Mouse (Mus musculus): ENCODE data around the gene 7530416G11Rik. TPM values are rescaled to one million over a fixed set of nuclear protein-coding genes. Genes with fewer than 3 reads are reported as not detected.
A peak's percentile ranks its signal among the peaks of the same experiment; 100 is the strongest.

The 7530416G11Rik gene
- not detected in 2 replicates for polyA plus RNA-seq (2012; rRNA removed)

DNA sequence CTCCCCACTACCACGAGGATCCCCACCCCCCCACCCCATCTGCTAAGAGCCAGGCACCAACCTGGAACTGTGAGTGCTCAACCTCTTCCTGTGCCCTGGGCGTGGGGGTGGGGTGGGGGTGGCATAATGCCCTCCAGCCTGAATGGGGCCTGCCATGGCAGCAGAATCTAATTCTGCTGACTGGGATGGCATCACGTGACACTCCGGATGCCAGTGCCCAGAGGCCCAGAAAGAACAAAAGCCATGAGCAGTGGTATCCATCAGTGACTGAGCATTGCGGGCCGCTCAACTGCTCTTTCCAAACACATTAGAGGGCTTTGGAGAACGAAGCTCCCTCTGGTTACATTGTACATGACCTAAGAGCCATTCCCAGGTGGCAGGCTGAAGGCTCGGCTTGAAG is at the start of gene 7530416G11Rik:
7530416G11Rik (minus strand) TSS at position 101 of the 400 bp plus-strand sequence.
- TF ChIP-seq POLR2A (IDR thresholded peaks at IDR 0.05; ENCODE audit: borderline replicate concordance, extremely low read depth, low read depth, low read length) (no peak), CTCF (IDR thresholded peaks at IDR 0.05; ENCODE audit: insufficient read depth, low read length) (no peak)
- no peak within 1 kb of the TSS for H3K4me3 ChIP-seq (replicated peaks; ENCODE audit: extremely low read depth, low read depth, low read length)
- WGBS = 80% methylated on average over 8 of the region's 8 CpGs
- no peaks in the 10 kb centered on the region for H3K4me1 ChIP-seq (ENCODE audit: control insufficient read depth, insufficient read depth, low read length)
- DNase-seq = no peak

GRCm38 (mm10) chr15:85546500-85546899 is 43.5 kb upstream of the 7530416G11Rik start:
- DNase-seq = no peak
- Histone ChIP-seq H3K4me3 (replicated peaks; ENCODE audit: extremely low read depth, low read depth, low read length) (no peak overlapping the region), H3K4me1 (ENCODE audit: control insufficient read depth, insufficient read depth, low read length) (no peaks in the 10 kb centered on the region)
- TF ChIP-seq CTCF (IDR thresholded peaks at IDR 0.05; ENCODE audit: insufficient read depth, low read length) (no peak), POLR2A (IDR thresholded peaks at IDR 0.05; ENCODE audit: borderline replicate concordance, extremely low read depth, low read depth, low read length) (no peak)
- WGBS = 70% methylated on average over 4 of the region's 4 CpGs

- TF ChIP-seq CTCF (IDR thresholded peaks at IDR 0.05; ENCODE audit: insufficient read depth, low read length) (no peak), POLR2A (IDR thresholded peaks at IDR 0.05; ENCODE audit: borderline replicate concordance, extremely low read depth, low read depth, low read length) (no peak)
- DNase-seq = no peak
- H3K4me3 ChIP-seq (replicated peaks; ENCODE audit: extremely low read depth, low read depth, low read length) = no peak overlapping the region
- no peaks in the 10 kb centered on the region for H3K4me1 ChIP-seq (ENCODE audit: control insufficient read depth, insufficient read depth, low read length)
- 77% methylated on average over 5 of the region's 5 CpGs for WGBS
Observed at GRCm38 (mm10) chr15:85545369-85545768, 42.3 kb upstream of the 7530416G11Rik start.

DNA sequence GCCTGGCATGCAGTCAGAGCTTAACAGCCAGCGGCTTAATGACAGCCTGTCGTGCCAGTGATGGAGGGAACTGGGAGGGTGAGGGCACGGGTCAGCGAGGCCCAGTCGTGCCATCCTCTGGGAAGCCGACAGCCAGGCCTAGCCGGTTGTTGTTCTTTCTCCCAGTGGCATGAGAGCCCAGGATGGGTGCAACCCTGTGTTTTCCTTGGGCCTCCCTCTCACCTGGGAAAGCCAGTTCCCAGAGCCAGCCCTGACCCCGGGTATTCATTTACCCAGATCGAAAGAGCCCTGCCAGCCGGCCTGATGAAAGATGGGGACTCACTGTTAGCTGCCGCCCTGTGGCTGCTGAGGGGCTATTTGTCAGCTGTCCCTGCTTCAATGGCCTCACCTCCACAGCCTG is 35.1 kb upstream of the 7530416G11Rik start:
- no peak for DNase-seq
- no peak for TF ChIP-seq CTCF (IDR thresholded peaks at IDR 0.05; ENCODE audit: insufficient read depth, low read length)
- TF ChIP-seq POLR2A (IDR thresholded peaks at IDR 0.05; ENCODE audit: borderline replicate concordance, extremely low read depth, low read depth, low read length) = no peak
- 62% methylated on average over 11 of the region's 11 CpGs for WGBS

DNA sequence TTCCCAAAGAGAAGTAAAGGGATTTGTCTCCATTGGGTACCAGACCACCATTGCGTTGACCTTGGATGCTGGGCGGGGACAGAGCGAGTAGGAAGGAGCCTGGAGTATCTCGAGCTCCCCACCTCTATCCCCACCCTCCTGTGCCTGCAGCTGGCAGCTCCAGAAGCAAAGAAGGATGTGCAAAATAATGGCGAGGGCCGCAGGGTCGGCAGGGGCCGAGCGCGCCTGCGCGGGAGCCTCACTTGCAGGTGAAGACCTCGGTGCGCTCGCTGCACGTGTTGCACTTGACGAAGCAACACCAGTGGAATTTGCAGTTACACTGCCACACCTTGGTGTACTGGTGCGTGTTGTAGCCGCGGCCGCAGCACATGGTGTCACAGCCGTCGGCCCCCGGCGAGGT is 34.1 kb upstream of the 7530416G11Rik start:
- no peak for TF ChIP-seq POLR2A (IDR thresholded peaks at IDR 0.05; ENCODE audit: borderline replicate concordance, extremely low read depth, low read depth, low read length)
- no peak for TF ChIP-seq CTCF (IDR thresholded peaks at IDR 0.05; ENCODE audit: insufficient read depth, low read length)
- 76% methylated on average over 25 of the region's 25 CpGs for WGBS
- no peak overlapping the region for H3K4me3 ChIP-seq (replicated peaks; ENCODE audit: extremely low read depth, low read depth, low read length)
- DNase-seq = no peak
- H3K4me1 ChIP-seq (ENCODE audit: control insufficient read depth, insufficient read depth, low read length) = no peaks in the 10 kb centered on the region

More for the DNA sequence above, 35.1 kb upstream of the 7530416G11Rik start:
- no peak overlapping the region for H3K4me3 ChIP-seq (replicated peaks; ENCODE audit: extremely low read depth, low read depth, low read length)
- H3K4me1 ChIP-seq (ENCODE audit: control insufficient read depth, insufficient read depth, low read length) = no peaks in the 10 kb centered on the region

GRCm38 (mm10) chr15:85534646-85535045 is 31.6 kb upstream of the 7530416G11Rik start:
- WGBS = 65% methylated on average over 6 of the region's 6 CpGs
- H3K4me1 ChIP-seq (ENCODE audit: control insufficient read depth, insufficient read depth, low read length) = no peaks in the 10 kb centered on the region
- DNase-seq = no peak
- TF ChIP-seq POLR2A (IDR thresholded peaks at IDR 0.05; ENCODE audit: borderline replicate concordance, extremely low read depth, low read depth, low read length) (no peak), CTCF (IDR thresholded peaks at IDR 0.05; ENCODE audit: insufficient read depth, low read length) (no peak)
- H3K4me3 ChIP-seq (replicated peaks; ENCODE audit: extremely low read depth, low read depth, low read length) = no peak overlapping the region

DNA sequence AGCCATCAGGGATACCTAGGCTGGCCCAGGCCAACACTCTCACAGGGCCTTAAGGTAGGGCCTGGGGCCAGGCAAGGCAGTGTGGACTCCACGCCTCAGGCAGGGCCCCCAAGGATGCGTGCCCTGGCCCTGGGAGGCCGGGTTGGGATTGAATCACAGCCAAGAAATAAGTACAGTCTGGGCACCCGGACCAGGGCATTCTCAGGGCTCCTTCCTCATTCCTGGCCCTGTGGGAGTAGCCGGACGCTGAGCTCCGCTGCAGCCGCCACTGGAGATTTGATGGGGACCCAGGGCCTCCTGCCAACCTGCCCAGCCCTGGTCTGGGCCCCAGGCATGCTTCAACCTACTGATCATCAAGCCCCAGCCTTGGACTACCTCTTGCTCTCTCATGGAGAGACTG is 31.2 kb upstream of the 7530416G11Rik start:
- peak; percentile 34 for DNase-seq
- H3K4me3 ChIP-seq (replicated peaks; ENCODE audit: extremely low read depth, low read depth, low read length) = no peak overlapping the region
- 53% methylated on average over 8 of the region's 8 CpGs for WGBS
- no peaks in the 10 kb centered on the region for H3K4me1 ChIP-seq (ENCODE audit: control insufficient read depth, insufficient read depth, low read length)
- TF ChIP-seq POLR2A (IDR thresholded peaks at IDR 0.05; ENCODE audit: borderline replicate concordance, extremely low read depth, low read depth, low read length) (no peak), CTCF (IDR thresholded peaks at IDR 0.05; ENCODE audit: insufficient read depth, low read length) (no peak)

DNA sequence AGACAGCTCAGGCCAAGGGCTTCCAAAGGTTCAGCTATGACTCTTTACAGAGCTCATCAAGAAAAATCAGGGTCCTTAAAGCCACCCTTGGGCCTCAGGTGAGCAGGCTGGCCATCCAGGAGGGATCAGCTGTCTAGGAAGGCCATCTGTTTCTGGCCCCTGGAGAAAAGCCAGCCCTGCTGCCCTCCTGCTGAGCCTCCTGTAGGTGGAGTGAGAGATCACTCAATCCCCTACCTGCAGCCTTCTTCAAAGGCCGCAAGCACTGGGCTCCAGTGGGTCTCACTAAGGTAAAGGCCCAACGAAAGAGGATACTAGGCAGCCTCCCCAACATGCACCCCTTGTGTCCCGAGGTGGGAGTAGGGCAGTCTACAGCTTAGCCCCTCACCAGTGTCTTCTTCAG is 29.0 kb upstream of the 7530416G11Rik start:
- no peak for DNase-seq
- TF ChIP-seq POLR2A (IDR thresholded peaks at IDR 0.05; ENCODE audit: borderline replicate concordance, extremely low read depth, low read depth, low read length) (no peak), CTCF (IDR thresholded peaks at IDR 0.05; ENCODE audit: insufficient read depth, low read length) (peak; percentile 17; the same call in 1 of the 2 replicates)
- no peaks in the 10 kb centered on the region for H3K4me1 ChIP-seq (ENCODE audit: control insufficient read depth, insufficient read depth, low read length)
- WGBS = 62% methylated on average over 3 of the region's 3 CpGs
- H3K4me3 ChIP-seq (replicated peaks; ENCODE audit: extremely low read depth, low read depth, low read length) = no peak overlapping the region

GRCm38 (mm10) chr15:85529911-85530310 is 26.9 kb upstream of the 7530416G11Rik start:
- DNase-seq = no peak
- Histone ChIP-seq H3K4me3 (replicated peaks; ENCODE audit: extremely low read depth, low read depth, low read length) (no peak overlapping the region), H3K4me1 (ENCODE audit: control insufficient read depth, insufficient read depth, low read length) (no peaks in the 10 kb centered on the region)
- 46% methylated on average over 3 of the region's 3 CpGs for WGBS
- TF ChIP-seq CTCF (IDR thresholded peaks at IDR 0.05; ENCODE audit: insufficient read depth, low read length) = no peak
- TF ChIP-seq POLR2A (IDR thresholded peaks at IDR 0.05; ENCODE audit: borderline replicate concordance, extremely low read depth, low read depth, low read length) = no peak

DNA sequence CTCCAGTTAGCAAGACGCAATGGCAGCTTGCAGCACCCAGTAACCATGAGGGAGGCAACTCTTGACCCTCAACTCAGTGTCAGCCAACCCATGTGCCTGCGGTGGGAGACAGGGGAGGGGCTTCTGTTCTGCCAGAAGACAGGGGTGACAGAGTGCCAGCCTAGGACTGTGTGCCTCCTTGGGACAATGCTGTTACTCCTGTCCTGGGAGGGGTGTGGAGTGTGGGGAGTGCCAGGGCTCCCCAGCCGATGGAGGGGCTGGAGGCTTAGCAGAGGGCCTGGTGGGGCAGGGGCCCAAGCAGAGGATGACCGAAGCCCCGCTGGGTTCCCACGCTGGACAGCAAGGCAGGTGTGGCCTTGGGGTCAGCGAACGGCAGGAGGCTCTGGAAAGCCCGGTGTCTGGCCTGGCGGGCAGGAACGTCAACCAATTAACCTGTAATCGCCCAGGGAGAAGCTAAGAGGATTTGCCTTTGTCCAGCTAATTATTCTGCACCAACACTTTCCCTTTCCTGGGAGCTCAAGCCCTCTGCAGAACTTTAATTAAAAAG is 21.4 kb upstream of the 7530416G11Rik start:
- DNase-seq = no peak
- H3K4me3 ChIP-seq (replicated peaks; ENCODE audit: extremely low read depth, low read depth, low read length) = no peak overlapping the region

More for the DNA sequence above, 21.4 kb upstream of the 7530416G11Rik start:
- peaks cover 4% of the 10 kb centered on the region; the same call in 1 of the 2 replicates for H3K4me1 ChIP-seq (ENCODE audit: control insufficient read depth, insufficient read depth, low read length)
- 63% methylated on average over 12 of the region's 12 CpGs for WGBS
- TF ChIP-seq POLR2A (IDR thresholded peaks at IDR 0.05; ENCODE audit: borderline replicate concordance, extremely low read depth, low read depth, low read length) (no peak), CTCF (IDR thresholded peaks at IDR 0.05; ENCODE audit: insufficient read depth, low read length) (no peak)

Data from lung, adult 2 months (tissue).